Mouse (Mus musculus) CH12.LX (cell line): ENCODE data around the gene Olfr715.
A peak's percentile ranks its signal among the peaks of the same experiment; 100 is the strongest.

ENCODE experiments used
- BHLHE40 ChIP-seq: IDR thresholded peaks from 2 replicates; pipeline ENCODE4 v1.6.1; 2011; ENCODE audit warnings: mild to moderate bottlenecking, low read depth, low read length, improper control_type of control experiment
- CTCF ChIP-seq, 2 experiments: IDR thresholded peaks in 1 of 2; conservative IDR thresholded peaks in 1 of 2; 2 replicates each; pipeline ENCODE4 v1.5.1; 2011 to 2012; ENCODE audit warnings: low read depth in 2 of 2, low read length in 2 of 2, improper control_type of control experiment in 1 of 2, inconsistent platforms in 1 of 2, mild to moderate bottlenecking in 1 of 2, moderate library complexity in 1 of 2
- EP300 ChIP-seq: IDR thresholded peaks from 2 replicates; pipeline ENCODE4 v1.6.1; 2011; ENCODE audit warnings: low read length, improper control_type of control experiment
- GABPA ChIP-seq: IDR thresholded peaks from 2 replicates; pipeline ENCODE4 v1.6.1; 2012; ENCODE audit warnings: low read depth, low read length, improper control_type of control experiment, inconsistent platforms; ENCODE audit not compliant: insufficient replicate concordance
- HCFC1 ChIP-seq: IDR thresholded peaks from 2 replicates; pipeline ENCODE4 v1.6.1; 2012; ENCODE audit warnings: low read depth, mild to moderate bottlenecking, inconsistent platforms, low read length, improper control_type of control experiment
- IRF4 ChIP-seq: IDR thresholded peaks from 2 replicates; pipeline ENCODE4 v1.6.1; 2014; ENCODE audit warnings: low read depth, mild to moderate bottlenecking, inconsistent platforms, low read length, improper control_type of control experiment
- MAZ ChIP-seq: IDR thresholded peaks from 2 replicates; pipeline ENCODE4 v1.6.1; 2012; ENCODE audit warnings: low read depth, mild to moderate bottlenecking, inconsistent platforms, low read length, improper control_type of control experiment, moderate library complexity
- MEF2A ChIP-seq: IDR thresholded peaks from 2 replicates; pipeline ENCODE4 v1.6.1; 2014; ENCODE audit warnings: low read depth, mild to moderate bottlenecking, inconsistent platforms, low read length, improper control_type of control experiment, borderline replicate concordance
- PAX5 ChIP-seq: IDR thresholded peaks from 2 replicates; pipeline ENCODE4 v1.6.1; 2012; ENCODE audit warnings: low read length, inconsistent platforms, mixed read lengths
- POLR2A ChIP-seq: IDR thresholded peaks from 2 replicates; pipeline ENCODE4 v1.6.1; 2011; ENCODE audit warnings: low read depth, mild to moderate bottlenecking, improper control_type of control experiment, low read length
- RAD21 ChIP-seq: IDR thresholded peaks from 2 replicates; pipeline ENCODE4 v1.6.1; 2011; ENCODE audit warnings: low read depth, mild to moderate bottlenecking, low read length, improper control_type of control experiment, moderate library complexity
- UBTF ChIP-seq: IDR thresholded peaks from 2 replicates; pipeline ENCODE4 v1.6.1; 2012; ENCODE audit warnings: low read depth, mild to moderate bottlenecking, inconsistent platforms, low read length, improper control_type of control experiment, moderate library complexity
- USF1 ChIP-seq: IDR thresholded peaks from 2 replicates; pipeline ENCODE4 v1.6.1; 2014; ENCODE audit warnings: low read depth, mild to moderate bottlenecking, inconsistent platforms, low read length, improper control_type of control experiment
- USF2 ChIP-seq: conservative IDR thresholded peaks from 2 replicates; pipeline ENCODE4 v1.6.1; 2011; ENCODE audit warnings: low read depth, low read length, improper control_type of control experiment

DNA sequence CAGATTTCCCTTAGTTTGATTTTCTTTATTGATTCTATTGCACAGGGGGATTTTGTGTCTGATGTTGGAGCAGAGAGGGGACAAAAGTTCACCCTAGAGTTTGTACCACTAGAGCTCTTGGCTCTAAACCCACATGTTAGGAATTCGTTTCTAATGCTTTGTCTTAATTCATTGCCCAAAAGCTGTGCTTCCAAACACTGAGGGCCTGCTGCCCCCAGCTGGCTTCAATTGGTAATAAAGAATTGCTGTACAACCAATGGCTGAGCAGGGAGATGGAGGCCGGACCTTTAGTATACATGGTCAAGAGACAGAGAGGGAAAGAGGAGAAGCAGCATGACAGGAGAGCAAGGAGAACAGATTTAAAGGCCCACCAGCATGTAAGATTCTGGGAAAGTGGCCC is 49.5 kb upstream of the Olfr715 start:
- TF ChIP-seq PAX5, result no peak
- TF ChIP-seq UBTF, result no peak
- peak in 1 of 2 experiments; percentile 59; a peak in 2 of 4 replicates for TF ChIP-seq CTCF (conservative IDR thresholded peaks at IDR 0.05 in 1 of 2, IDR thresholded peaks at IDR 0.05 in 1 of 2; ENCODE audit: low read depth in 2 of 2, low read length in 2 of 2)
- TF ChIP-seq BHLHE40, result no peak
- TF ChIP-seq POLR2A, result no peak
- no peak for TF ChIP-seq EP300
- no peak for TF ChIP-seq GABPA
- TF ChIP-seq RAD21, result peak; percentile 60
- no peak for TF ChIP-seq HCFC1
- TF ChIP-seq USF2, result no peak
- no peak for TF ChIP-seq IRF4
- TF ChIP-seq MEF2A, result no peak
- no peak for TF ChIP-seq USF1
- TF ChIP-seq MAZ, result no peak
